Mouse (Mus musculus): Measurements from ENCODE around the gene Pnpla3.

DNA sequence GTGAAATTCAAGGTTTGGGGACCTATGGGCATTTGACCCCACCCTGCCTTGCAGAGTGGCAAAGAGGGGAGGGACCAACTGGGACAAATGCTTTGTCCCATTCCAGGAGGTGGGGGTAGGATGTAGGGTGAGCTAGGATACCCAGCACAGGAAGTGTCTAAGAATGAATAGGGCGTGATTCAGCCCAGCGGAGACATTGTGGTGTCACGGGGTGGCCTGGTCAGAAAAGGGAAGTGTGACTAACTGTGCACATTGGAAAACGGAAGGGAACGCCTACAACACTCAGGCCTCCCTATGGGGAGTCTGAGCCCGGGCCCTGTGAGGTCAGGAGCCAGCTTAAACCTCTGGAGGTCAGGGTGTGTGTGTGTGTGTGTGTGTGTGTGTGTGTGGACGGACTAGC, 68.0 kb downstream of the Pnpla3 start:
- TF ChIP-seq POLR2A (IDR thresholded peaks at IDR 0.05; ENCODE audit: control insufficient read depth, extremely low read depth, insufficient read depth, low read length, poor library complexity) = no peak
- no peak for TF ChIP-seq CTCF (IDR thresholded peaks at IDR 0.05; ENCODE audit: borderline replicate concordance, control insufficient read depth, extremely low read depth, insufficient read depth, low read length, poor library complexity)

Data from thymus, adult 2 months (tissue).